Mouse (Mus musculus) midbrain, embryonic 11.5 days (tissue): ENCODE data around the gene Lgr4. TPM values are rescaled to one million over a fixed set of nuclear protein-coding genes. Genes with fewer than 3 reads are reported as not detected.

Source experiments
- ATAC-seq: fragments of 200-750 bp; cut with Nextera tagmentation; 2 replicates; pipeline ENCODE4 v1.8.0; 2017; ENCODE audit warnings: moderate TSS enrichment, moderate library complexity; ENCODE audit not compliant: low FRiP score
- DNase-seq: peaks from one replicate; pipeline ENCODE4 v3.0.0; 2015; ENCODE audit warnings: low spot score; ENCODE audit errors: missing footprints
- H3K27ac ChIP-seq: fragments of 300-500 bp; sonication (generic); 2 replicates; pipeline ENCODE4 v1.5.1; 2014; ENCODE audit warnings: low read depth, low read length
- H3K27me3 ChIP-seq: fragments of 300-500 bp; sonication (generic); 2 replicates; pipeline ENCODE4 v1.6.1; 2014; ENCODE audit warnings: mild to moderate bottlenecking, low read length, moderate library complexity, mixed read lengths; ENCODE audit not compliant: control insufficient read depth, insufficient read depth
- H3K36me3 ChIP-seq: fragments of 300-500 bp; sonication (generic); 2 replicates; pipeline ENCODE4 v1.6.1; 2014; ENCODE audit warnings: mild to moderate bottlenecking, low read length, moderate library complexity, mixed read lengths; ENCODE audit not compliant: control insufficient read depth, insufficient read depth
- H3K4me1 ChIP-seq: fragments of 300-500 bp; sonication (generic); 2 replicates; pipeline ENCODE4 v1.6.1; 2014; ENCODE audit warnings: low read length; ENCODE audit not compliant: control insufficient read depth, insufficient read depth
- H3K4me2 ChIP-seq: fragments of 300-500 bp; sonication (generic); 2 replicates; pipeline ENCODE4 v1.6.1; 2014; ENCODE audit warnings: mild to moderate bottlenecking, moderate library complexity
- H3K4me3 ChIP-seq: fragments of 300-500 bp; sonication (generic); 2 replicates; pipeline ENCODE4 v1.5.1; 2014; ENCODE audit warnings: low read depth, low read length
- H3K9ac ChIP-seq: fragments of 300-500 bp; sonication (generic); 2 replicates; pipeline ENCODE4 v1.6.1; 2014; ENCODE audit warnings: low read length
- H3K9me3 ChIP-seq: fragments of 300-500 bp; sonication (generic); 2 replicates; pipeline ENCODE4 v1.6.1; 2016; ENCODE audit warnings: low read length; ENCODE audit not compliant: control insufficient read depth
- WGBS: fragments of 180-500 bp; shearing (Covaris S2); extraction: QIAGEN DNeasy Blood & Tissue Kit; methylation state at CpG from one replicate; pipeline ENCODE4 v1.1.7; 2014; 5-methylcytosine and 5-hydroxymethylcytosine counted together
- polyA plus RNA-seq: library from polyadenylated mRNA; unstranded; fragments of >200 nt; fragmentation: Nextera tagmentation; extraction: Ambion mirVana; gene quantifications from 2 replicates; pipeline ENCODE4 v1.2.1, GENCODE M21; 2014

Lgr4 gene
- polyA plus RNA-seq, 1 experiment from 2014 or later = 15.8 TPM

- DNase-seq (no peak), ATAC-seq (no peak)
- Histone ChIP-seq H3K9me3 (no peaks in the 10 kb centered on the region), H3K4me2 (no peak overlapping the region), H3K9ac (no peak overlapping the region), H3K27ac (no peak overlapping the region), H3K4me3 (no peak overlapping the region), H3K4me1 (no peaks in the 10 kb centered on the region), H3K36me3 (no peaks in the 10 kb centered on the region), H3K27me3 (no peaks in the 10 kb centered on the region)
Observed at GRCm38 (mm10) chr2:109927876-109928275, 10.4 kb downstream of the Lgr4 start.

- 76% methylated on average over 4 of the region's 4 CpGs for WGBS
- ATAC-seq (no peak), DNase-seq (no peak)
- Histone ChIP-seq H3K4me1 (no peaks in the 10 kb centered on the region), H3K27me3 (no peaks in the 10 kb centered on the region), H3K9ac (no peak overlapping the region), H3K9me3 (no peaks in the 10 kb centered on the region), H3K27ac (no peak overlapping the region), H3K36me3 (no peaks in the 10 kb centered on the region), H3K4me2 (no peak overlapping the region), H3K4me3 (no peak overlapping the region)
Observed at GRCm38 (mm10) chr2:109928791-109929190, 11.3 kb downstream of the Lgr4 start.

- Histone ChIP-seq H3K27ac (no peak overlapping the region), H3K4me3 (no peak overlapping the region), H3K9me3 (no peaks in the 10 kb centered on the region), H3K36me3 (no peaks in the 10 kb centered on the region), H3K27me3 (no peaks in the 10 kb centered on the region), H3K4me2 (no peak overlapping the region), H3K9ac (no peak overlapping the region), H3K4me1 (no peaks in the 10 kb centered on the region)
- ATAC-seq = no peak
- WGBS = 84% methylated on average over 3 of the region's 3 CpGs
- no peak for DNase-seq
Observed at GRCm38 (mm10) chr2:109929256-109929655, 11.8 kb downstream of the Lgr4 start.

- Histone ChIP-seq H3K4me2 (no peak overlapping the region), H3K9ac (no peak overlapping the region), H3K27ac (no peak overlapping the region), H3K4me3 (no peak overlapping the region), H3K4me1 (no peaks in the 10 kb centered on the region), H3K36me3 (no peaks in the 10 kb centered on the region), H3K9me3 (no peaks in the 10 kb centered on the region), H3K27me3 (no peaks in the 10 kb centered on the region)
- 93% methylated on average over 5 of the region's 5 CpGs for WGBS
- DNase-seq = no peak
- ATAC-seq = no peak
Observed at GRCm38 (mm10) chr2:109930366-109930765, 12.9 kb downstream of the Lgr4 start.

- Histone ChIP-seq H3K4me3 (no peak overlapping the region), H3K4me1 (peaks cover under 1% of the 10 kb centered on the region; the same call in 1 of the 2 replicates), H3K27ac (no peak overlapping the region), H3K4me2 (no peak overlapping the region), H3K9ac (no peak overlapping the region), H3K9me3 (no peaks in the 10 kb centered on the region), H3K27me3 (no peaks in the 10 kb centered on the region), H3K36me3 (no peaks in the 10 kb centered on the region)
- ATAC-seq = no peak
- WGBS = 90% methylated on average over 4 of the region's 4 CpGs
- DNase-seq = no peak
Observed at GRCm38 (mm10) chr2:109930771-109931170, 13.3 kb downstream of the Lgr4 start.

- DNase-seq = no peak
- Histone ChIP-seq H3K27me3 (no peaks in the 10 kb centered on the region), H3K9me3 (no peaks in the 10 kb centered on the region), H3K4me1 (peaks cover 10% of the 10 kb centered on the region), H3K4me2 (no peak overlapping the region), H3K9ac (no peak overlapping the region), H3K27ac (no peak overlapping the region), H3K4me3 (no peak overlapping the region), H3K36me3 (no peaks in the 10 kb centered on the region)
- WGBS = 65% methylated on average over 13 of the region's 13 CpGs
- ATAC-seq = no peak
Observed at GRCm38 (mm10) chr2:109931978-109932780, 14.7 kb downstream of the Lgr4 start.

- H3K4me2 ChIP-seq = no peak overlapping the region
- DNase-seq = no peak
Observed at GRCm38 (mm10) chr2:109933151-109933550, 15.7 kb downstream of the Lgr4 start.

GRCm38 (mm10) chr2:109934086-109934485 lies 16.6 kb downstream of the Lgr4 start:
- no peak overlapping the region for H3K9ac ChIP-seq
- H3K4me2 ChIP-seq = no peak overlapping the region
- DNase-seq (no peak), ATAC-seq (no peak)
- H3K4me1 ChIP-seq = peaks cover 10% of the 10 kb centered on the region
- no peak overlapping the region for H3K27ac ChIP-seq
- H3K9me3 ChIP-seq = no peaks in the 10 kb centered on the region
- H3K27me3 ChIP-seq = no peaks in the 10 kb centered on the region
- WGBS = 82% methylated on average over 4 of the region's 4 CpGs
- no peaks in the 10 kb centered on the region for H3K36me3 ChIP-seq
- no peak overlapping the region for H3K4me3 ChIP-seq

More at GRCm38 (mm10) chr2:109933151-109933550, 15.7 kb downstream of the Lgr4 start:
- no peaks in the 10 kb centered on the region for H3K9me3 ChIP-seq
- H3K27ac ChIP-seq = no peak overlapping the region
- H3K4me1 ChIP-seq = peaks cover 10% of the 10 kb centered on the region
- H3K27me3 ChIP-seq = no peaks in the 10 kb centered on the region
- no peak overlapping the region for H3K9ac ChIP-seq
- WGBS = 76% methylated on average over 3 of the region's 3 CpGs
- no peaks in the 10 kb centered on the region for H3K36me3 ChIP-seq
- no peak for ATAC-seq
- H3K4me3 ChIP-seq = no peak overlapping the region

GRCm38 (mm10) chr2:109935194-109935593 lies 17.7 kb downstream of the Lgr4 start:
- DNase-seq = no peak
- Histone ChIP-seq H3K4me3 (no peak overlapping the region), H3K4me2 (no peak overlapping the region), H3K9ac (no peak overlapping the region), H3K27me3 (no peaks in the 10 kb centered on the region), H3K9me3 (no peaks in the 10 kb centered on the region), H3K27ac (no peak overlapping the region), H3K4me1 (peaks cover 10% of the 10 kb centered on the region), H3K36me3 (no peaks in the 10 kb centered on the region)
- no peak for ATAC-seq
- 94% methylated on average over 3 of the region's 3 CpGs for WGBS
